Mouse (Mus musculus) v-Abl transformed pro-B cells (cell line): ENCODE data around the gene Atp8a2.
"Not testable (repeated sequence)": the region's sequence is repeated elsewhere in the genome, so short reads cannot be mapped to it uniquely, and the experiment has no call there.

ENCODE experiments used
- in situ Hi-C, 2 experiments: fragments of 400-800 bp; cut with MboI; formaldehyde crosslinking; loops; one replicate each; pipeline ENCODE4 v1.15.1; 2025; ENCODE audit not compliant: unreplicated experiment in 2 of 2

Gene Atp8a2

DNA sequence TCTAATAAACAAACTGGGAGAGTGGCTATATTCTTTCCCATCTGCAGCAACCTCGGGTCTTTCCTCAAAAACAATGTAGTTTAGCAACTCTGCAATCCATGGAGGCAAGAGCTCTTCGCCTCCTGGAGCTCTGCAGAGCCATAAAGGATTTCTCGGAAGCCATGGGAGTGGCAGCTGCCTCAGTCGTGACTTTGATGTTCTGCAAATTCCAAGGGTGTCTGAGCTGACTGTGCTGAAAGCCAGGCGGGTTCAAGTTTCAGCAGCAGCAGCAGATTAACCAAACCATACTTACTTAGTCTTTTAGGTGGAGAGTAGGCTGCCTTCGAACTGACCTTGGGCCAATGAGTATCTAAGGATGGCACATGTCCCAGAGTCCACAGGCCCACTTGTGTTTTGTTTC is 264.6 kb downstream of the Atp8a2 start:
- in situ Hi-C loops, result no loop called here

DNA sequence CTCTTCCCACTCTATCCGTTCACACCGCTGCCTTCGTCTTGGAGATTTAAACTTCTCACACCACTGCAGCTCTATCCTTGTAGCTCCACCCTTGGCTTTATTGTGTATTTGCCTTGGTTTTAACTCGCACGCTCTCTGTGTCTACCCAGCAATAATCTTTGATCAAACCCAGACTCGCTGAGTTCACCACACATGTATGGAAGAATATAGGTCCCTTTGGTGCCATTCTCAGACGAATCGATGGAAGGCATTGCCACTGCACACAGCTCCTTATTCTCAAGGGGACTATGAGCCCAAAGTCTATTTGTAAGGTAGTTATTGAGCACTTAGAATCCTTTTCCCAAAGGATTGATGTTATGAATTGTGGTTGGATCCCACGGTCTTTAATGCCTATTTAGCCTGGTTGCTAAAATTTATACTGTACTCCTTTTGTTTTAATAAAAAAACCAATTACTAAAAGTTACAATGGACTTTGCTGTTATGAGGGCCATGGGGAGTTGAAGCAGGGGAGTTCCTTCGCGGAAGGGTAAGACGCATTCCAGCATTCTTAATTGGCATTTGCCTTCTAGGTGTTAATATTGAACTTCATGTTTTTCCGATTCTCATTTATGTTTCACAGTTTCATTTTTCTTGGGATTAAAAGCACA is 265.4 kb downstream of the Atp8a2 start:
- in situ Hi-C loops, result no loop called here

DNA sequence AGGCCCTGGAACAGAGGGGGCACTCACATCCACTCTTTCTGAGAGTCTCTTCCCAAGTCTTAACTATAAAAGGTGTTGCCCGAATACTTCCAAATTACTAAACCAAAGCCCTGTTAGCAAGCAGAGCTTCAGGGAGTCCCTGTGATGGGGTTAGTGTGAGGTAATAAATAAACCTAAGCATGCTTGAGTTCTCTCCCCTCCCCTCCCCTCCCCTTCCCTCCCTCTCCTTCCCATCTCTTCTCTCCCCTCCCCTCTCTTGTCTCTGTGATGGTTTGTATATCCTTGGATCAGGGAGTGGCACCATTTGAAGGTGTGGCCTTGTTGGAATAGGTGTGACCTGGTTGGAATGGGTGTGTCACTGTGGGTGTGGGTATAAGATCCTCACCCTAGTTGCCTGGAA is 267.8 kb downstream of the Atp8a2 start:
- in situ Hi-C loops, result not testable (repeated sequence)

DNA sequence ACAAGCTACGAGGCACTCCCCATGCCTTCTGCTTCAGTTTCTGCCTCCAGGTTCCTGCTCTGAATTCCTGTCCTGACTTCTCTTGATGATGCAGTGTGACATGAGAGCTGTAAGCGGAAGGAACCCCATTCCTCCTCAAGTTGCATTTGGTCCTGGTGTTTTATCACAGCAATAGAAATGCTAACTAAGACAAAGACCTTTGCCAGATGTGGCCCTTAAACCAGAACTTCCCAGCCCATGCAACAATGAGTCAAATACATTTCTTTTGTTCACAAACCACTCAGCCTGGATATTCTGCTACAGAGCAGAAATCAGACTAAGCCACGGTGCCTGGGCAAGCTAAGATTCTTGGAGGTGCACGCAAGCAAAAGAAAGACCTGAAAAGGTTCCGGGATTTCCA is 268.2 kb downstream of the Atp8a2 start:
- in situ Hi-C loops, result no loop called here

DNA sequence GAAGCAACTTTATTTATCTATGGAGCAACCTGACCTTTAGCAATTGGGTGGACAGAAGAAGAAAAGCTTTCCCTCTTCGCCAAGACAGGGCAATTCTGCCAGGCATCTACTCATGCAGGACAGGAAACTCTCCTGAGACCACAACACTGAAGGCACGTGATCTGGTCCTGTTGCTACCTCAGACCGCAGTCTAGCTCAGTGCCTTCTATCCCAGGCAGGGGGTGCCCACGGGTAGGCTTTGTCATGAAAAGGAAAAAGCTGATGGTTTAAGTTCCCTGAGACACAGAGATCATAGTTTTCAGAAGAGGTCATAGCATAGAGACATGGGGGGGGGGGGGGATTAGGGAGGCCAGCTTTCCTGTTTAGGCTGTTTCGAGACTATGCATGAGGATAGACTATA is 269.2 kb downstream of the Atp8a2 start:
- in situ Hi-C loops, result no loop called here

DNA sequence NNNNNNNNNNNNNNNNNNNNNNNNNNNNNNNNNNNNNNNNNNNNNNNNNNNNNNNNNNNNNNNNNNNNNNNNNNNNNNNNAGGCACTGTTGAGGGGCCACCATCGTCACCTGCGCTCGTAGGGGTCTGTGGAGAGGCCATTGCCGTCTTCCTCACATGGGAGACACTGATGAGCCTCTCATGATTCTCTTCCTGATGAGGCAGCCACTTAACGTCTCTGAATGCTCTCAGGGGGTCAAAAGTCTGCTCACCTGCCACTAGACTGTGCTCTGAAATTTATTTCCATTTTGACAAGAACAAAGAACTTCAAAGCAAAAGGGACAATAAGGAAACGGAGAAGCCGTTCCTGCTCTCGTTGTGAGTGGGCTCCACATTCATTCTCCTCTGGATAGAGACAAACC is 277.1 kb downstream of the Atp8a2 start:
- in situ Hi-C loops, result no loop called here

DNA sequence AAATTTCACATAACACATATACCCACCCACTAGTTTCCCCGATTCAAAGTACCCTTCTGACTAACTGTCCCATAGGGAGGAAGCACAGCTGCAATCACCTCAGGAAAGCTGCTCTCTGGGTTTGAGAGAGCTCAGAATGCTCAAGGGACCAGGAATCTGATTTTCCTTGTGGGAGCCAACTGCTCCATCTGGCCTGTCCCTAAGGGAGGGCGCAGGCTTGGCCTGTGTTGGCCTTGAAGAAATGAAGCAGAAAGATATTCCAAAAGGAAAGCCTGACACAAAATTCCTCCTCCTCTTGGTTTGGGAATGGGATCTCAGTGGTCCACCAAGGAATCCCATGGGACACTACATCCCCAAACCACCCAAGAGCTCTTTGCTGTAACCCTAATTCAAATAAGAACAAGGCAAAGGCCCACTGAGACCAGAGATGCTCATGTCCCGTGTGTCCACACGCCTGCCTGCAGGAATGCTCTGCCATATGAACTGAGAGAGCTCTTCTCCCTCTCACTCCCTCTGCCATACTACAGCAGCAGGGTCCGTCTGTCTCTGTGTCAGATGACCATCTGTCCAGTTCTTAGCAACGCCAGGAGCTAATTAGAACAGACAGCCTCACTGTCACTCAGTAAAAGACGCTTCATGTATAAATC is 293.4 kb downstream of the Atp8a2 start:
- in situ Hi-C loops, result no loop called here

DNA sequence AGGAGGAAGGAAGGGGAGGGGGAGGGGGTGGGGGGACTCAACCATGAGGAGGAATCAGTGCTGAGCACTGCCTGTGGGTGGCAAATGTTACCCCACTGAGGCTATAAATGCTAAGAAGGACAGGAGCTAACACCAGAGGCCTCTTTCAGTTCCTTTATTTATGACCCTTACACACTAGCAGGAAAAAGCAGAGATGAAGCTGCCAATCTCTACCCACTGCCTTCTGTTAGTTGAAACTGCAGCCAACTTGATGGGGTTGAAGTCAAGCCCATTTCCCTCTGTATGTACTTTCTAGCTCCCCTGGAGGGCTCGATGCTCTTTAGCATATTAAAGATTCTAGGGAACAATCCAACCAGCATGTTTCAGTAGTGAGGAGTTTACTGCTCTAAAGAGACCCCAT is 303.0 kb downstream of the Atp8a2 start:
- in situ Hi-C loops, result no loop called here

DNA sequence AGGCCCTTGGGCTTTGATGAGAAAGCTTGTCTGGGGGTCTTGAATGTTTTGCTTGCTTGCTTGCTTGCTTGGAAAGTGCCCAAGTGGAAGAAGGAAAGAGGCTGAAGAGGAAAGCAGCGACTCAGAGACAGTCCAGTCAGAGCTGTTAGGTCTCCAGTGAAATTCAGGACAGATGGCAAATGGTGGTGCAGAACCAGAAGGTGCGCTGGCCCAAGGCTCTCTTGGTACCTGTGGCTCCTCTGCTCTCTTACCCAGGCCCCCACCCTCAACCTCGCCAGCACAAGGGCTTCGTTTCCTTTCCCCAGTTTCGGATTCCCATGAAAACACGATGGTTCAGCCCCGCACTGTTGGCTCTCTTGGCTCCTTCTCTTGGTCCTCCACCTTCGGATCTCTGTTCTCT is 304.9 kb downstream of the Atp8a2 start:
- in situ Hi-C loops, result no loop called here

DNA sequence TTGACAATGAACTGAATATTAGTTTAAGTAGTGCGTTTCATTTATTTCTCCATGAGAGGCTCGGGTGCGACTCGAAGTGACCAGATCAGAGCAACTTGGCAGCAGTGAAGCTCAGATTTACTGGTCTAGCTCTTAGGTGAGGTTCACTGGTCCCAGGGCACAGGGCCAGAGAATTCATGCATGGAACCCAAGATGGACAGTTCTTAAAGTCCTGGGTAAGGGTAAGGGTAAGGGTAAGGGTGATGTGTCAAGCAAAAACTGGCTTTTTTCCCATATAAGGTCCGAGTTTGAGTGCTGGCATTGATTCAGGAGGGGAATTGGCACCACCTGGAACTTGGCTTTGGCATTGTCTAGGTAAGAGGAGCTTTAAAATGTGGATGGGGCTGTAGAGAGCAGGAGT is 305.5 kb downstream of the Atp8a2 start:
- in situ Hi-C loops, result no loop called here

DNA sequence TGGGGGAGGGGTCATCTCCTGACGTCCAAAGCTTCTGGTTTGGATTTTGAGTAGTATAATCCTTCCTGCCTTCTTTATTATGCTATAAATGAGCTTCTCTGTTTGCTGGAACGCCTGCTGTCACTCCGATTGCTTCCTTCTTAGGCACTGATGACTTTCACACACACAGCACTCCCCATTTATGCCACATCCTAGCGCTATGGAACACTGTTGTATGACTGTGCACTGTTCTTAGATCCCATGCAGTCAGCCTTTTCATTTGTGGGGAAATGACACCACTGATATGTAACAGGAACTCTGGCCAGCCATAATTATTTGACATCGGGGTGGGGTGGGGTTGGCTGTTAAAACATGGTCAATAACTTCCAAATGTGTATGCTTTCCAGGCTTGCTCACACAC is 306.2 kb downstream of the Atp8a2 start:
- in situ Hi-C loops, result no loop called here

DNA sequence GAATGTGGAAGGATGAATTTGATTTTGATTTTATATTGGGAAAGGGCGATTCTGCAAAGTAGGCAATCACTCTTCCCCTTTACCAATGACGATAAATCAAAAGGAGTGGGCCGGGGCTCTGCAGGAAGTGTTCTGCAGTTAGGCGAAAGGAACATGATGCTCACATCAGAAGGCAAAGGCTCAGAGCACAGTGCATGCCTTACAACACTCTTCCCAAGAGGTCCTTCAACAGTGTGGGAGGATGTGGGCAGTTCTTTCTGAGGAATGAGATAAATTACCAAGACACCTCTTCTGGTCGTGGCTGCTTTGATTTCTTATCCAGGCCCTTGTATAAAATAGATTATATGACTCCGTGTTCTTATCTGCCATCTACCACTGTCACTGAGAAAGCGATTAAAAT is 306.9 kb downstream of the Atp8a2 start:
- in situ Hi-C loops, result no loop called here

DNA sequence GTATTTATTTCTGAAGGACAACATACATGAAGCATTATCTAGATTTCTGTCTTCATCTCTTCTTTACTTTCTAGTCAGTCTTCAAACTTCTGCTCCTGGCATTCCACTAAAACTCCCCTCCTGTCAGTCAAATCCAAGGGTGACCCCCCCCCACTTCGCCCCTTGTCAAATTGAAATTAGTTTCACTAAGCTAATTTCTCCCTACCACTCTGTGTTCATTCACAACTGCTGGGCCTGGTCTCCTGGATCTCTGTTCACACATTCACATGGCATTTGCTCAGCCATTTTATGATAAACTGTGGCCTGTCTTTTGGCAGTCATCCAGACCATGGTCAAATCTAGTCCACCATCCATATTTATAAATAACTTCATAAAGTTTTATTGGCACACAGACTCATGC is 308.5 kb downstream of the Atp8a2 start:
- in situ Hi-C loops, result no loop called here

DNA sequence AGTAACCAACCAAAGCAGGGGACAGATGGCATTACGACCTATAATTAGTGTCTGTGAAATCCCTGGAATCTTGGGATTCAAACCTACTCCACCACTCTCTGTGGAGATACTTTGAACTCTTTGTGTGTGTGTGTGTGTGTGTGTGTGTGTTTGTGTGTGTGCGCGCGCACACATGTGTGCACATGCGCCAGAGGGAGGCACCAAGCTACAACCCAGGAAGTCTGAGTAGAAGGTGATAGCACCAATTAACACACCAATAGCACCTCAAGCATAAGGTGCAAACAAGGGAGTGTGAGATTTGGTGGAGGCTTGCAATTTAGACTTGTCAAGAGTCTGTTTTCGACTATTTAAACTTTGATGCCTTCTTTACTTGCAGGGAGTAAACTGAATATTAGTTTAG is 308.9 kb downstream of the Atp8a2 start:
- in situ Hi-C loops, result no loop called here

DNA sequence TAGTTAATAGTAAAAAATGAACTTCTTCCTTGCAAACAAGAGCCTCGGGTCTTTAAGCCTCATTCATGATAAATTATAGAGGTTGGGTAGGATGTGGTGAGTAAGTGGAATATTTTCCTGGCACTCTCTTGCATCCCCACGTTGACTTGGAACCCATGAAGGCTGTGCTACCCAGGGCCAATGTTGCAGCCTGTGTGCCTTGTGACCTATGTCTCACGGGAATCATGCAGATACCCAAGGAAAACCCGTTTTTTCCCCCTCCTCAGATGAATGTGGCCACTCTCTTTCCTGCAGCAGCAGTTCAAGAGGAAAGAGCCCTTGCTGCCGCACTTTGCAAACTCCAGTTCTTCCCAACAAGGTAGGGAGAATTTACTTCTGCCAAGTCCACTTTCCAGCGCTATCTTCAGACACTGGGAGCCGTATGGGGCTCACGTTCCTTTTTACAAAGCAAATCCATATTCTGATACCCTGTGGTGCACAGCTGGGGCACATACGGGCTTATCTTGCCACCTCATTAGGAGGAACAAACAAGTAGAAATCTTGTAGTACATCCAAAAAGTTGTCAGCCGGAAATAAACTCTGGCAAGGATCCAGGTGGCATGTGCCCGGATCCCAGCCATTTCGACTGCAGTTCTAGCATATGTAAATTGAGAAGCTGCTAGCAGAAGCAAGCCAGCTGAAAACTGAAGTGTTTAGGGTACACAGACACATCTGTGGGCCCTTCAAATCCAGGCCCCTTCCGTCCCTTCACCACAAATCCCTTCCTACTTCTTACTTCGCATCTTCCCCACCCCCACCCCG is 309.7 kb downstream of the Atp8a2 start:
- in situ Hi-C loops, result no loop called here

DNA sequence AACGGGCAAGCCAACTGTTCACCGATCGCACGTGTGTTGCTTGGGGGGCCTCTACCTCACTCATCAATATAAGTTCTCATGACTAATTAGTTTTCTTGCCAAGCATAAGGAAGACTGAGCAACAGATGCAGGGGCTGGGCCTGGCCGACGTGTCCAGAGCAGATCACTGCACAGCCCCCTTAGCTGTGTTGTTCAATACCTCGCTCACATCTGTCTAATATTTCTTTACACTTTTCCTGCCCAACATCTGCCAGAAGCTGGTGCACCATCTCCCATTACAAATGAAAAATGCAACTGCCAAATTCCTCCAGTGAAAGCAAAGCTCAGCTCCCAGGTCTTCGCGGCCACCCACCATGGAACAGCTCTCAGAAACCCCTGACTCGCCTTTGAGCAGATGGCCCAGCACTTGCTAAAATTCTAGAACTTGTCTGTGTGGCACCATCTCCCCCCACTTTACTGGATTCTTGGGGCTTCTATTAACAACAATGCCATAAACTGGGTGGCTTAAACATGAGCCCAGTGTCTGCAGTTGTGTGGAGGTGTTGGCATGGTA is 313.4 kb downstream of the Atp8a2 start:
- in situ Hi-C loops, result no loop called here

DNA sequence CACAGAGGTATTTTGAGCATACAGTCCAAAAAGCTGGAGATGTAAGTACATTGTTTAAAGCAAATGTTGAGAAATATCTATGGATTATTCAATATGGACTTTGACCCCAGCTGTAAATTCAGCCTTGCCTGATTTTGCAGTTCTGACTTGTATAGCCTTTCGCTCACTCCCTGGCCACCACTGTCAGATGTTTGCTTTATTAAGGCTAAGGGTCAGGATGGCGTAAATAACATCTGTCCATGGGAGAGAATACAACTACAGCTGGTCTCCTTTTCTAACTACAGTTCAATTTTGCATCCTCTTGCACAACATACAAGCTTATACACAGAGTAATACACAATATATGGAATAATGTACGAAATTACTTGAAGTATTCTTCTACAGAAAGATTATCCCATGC is 316.1 kb downstream of the Atp8a2 start:
- in situ Hi-C loops, result no loop called here

DNA sequence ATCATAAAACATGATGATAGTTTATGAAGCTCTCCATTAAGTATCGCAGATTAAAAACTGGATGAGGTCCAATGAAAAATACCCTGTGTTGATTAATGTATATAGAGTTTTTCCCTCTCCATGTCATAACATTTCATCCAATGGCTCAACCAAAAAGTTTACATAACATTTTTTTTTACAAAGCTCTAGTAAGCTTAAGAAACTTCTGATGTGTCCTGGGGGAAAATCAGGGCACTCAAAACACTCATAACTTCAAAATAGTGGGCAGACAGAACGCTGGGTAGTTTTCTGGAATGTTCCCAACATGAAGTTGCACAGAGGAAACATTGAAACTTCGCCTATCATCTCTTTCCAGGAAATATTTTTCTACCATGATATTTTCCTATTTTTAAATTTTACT is 318.7 kb downstream of the Atp8a2 start:
- in situ Hi-C loops, result no loop called here

DNA sequence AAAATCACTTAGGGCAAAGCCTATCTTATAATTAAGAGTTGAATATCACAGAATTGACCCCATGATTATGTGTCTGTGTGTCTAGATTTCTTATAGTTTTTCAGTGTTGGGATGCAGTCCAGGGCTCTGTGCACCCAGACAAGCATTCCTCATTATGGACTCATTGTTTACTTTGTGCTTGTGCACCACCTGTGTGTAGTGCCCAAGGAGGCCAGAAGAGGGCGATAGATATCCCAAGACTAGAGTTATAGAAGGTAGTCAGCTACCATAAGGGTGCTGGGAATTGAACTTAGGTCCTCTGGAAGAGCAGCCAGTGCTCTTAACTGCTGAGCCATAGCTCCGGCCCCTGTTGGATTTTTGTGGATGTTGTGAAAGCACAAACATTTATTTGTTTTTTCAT is 320.5 kb downstream of the Atp8a2 start:
- in situ Hi-C loops, result no loop called here

DNA sequence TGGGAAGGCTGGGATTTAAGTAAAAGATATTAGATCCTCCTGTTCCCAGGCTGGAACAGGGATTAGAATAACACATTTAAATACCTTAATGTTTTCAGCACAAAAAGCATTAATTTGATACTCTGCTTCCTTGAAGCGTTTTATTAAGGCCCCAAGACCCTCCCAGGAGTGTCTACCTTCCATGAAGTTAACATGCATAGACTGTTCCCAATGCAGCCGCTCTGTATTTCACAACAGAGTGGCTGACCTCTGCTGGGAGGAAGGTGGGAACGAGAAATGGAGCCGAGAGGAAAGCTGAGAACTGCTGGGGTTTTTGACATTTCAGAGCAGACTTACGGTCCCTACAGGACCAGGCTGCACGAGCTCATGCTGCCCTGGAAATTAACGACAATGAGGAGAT is 328.6 kb downstream of the Atp8a2 start:
- in situ Hi-C loops, result no loop called here

DNA sequence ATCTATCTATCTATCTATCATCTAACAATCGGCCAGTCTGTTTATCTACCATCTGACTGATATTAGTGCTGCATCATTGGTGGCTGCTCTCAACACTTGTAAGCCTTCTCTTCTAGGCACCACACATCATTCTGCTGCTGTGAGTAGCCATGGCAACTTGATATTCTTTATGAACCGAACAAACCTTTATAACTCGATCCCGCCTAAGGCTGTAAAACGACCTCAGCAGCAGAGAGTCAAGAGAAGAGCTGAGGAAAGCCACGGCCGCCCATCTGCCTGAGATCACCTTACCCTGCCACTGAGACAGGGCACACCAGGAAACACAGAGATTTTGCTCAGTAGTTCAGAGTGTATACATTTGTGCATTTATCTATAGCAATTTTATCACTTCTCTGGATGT is 329.2 kb downstream of the Atp8a2 start:
- in situ Hi-C loops, result no loop called here

DNA sequence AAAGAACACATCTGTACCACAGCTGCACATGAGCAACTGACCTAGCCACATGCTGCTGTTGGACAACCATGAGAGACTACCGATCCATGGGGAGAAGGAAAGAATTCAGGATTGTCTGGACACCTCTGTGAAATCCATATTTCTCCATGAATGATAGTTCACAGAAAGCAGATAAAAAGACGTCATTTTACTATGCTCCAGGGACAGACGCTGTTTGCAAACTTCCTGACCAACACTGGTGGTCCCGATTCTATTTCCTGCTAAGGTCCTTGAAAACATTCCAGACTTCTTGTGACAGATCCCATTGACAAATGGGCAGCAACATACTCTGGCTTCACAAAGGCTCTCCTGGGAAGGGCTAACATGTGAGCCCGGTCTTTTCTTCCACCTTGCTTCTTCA is 331.0 kb downstream of the Atp8a2 start:
- in situ Hi-C loops, result no loop called here
